Mouse (Mus musculus) midbrain, embryonic 13.5 days (tissue): ENCODE results near the gene Arpc1a. TPM values are rescaled to one million over a fixed set of nuclear protein-coding genes. Genes with fewer than 3 reads are reported as not detected.

Experiments
- ATAC-seq: fragments of 200-750 bp; cut with Nextera tagmentation; 2 replicates; pipeline ENCODE4 v1.8.0; 2017; ENCODE audit warnings: mild to moderate bottlenecking, moderate TSS enrichment, moderate library complexity
- H3K27ac ChIP-seq: fragments of 300-500 bp; sonication (generic); 2 replicates; pipeline ENCODE4 v1.5.1; 2015; ENCODE audit warnings: inconsistent platforms, mild to moderate bottlenecking, moderate library complexity
- H3K27me3 ChIP-seq: fragments of 300-500 bp; sonication (generic); 2 replicates; pipeline ENCODE4 v1.6.1; 2015; ENCODE audit warnings: mild to moderate bottlenecking, inconsistent platforms
- H3K36me3 ChIP-seq: fragments of 300-500 bp; sonication (generic); 2 replicates; pipeline ENCODE4 v1.6.1; 2015; ENCODE audit warnings: mild to moderate bottlenecking, inconsistent platforms
- H3K4me1 ChIP-seq: fragments of 300-500 bp; sonication (generic); replicated peaks from 2 replicates; pipeline ENCODE4 v1.6.1; 2015; ENCODE audit warnings: inconsistent platforms
- H3K4me2 ChIP-seq: fragments of 300-500 bp; sonication (generic); replicated peaks from 2 replicates; pipeline ENCODE4 v1.6.1; 2015; ENCODE audit warnings: moderate library complexity, mild to moderate bottlenecking, inconsistent platforms
- H3K4me3 ChIP-seq: fragments of 300-500 bp; sonication (generic); replicated peaks from 2 replicates; pipeline ENCODE4 v1.5.1; 2015; ENCODE audit warnings: mild to moderate bottlenecking, inconsistent platforms
- H3K9ac ChIP-seq: fragments of 300-500 bp; sonication (generic); replicated peaks from 2 replicates; pipeline ENCODE4 v1.6.1; 2015; ENCODE audit warnings: mild to moderate bottlenecking, inconsistent platforms
- H3K9me3 ChIP-seq: fragments of 300-500 bp; sonication (generic); 2 replicates; pipeline ENCODE4 v1.6.1; 2016; ENCODE audit warnings: mild to moderate bottlenecking, inconsistent platforms
- WGBS: fragments of 180-500 bp; shearing (Covaris S2); methylation state at CpG from one replicate; pipeline ENCODE4 v1.1.7; 2015; 5-methylcytosine and 5-hydroxymethylcytosine counted together
- polyA plus RNA-seq: library from polyadenylated mRNA; unstranded; fragments of >200 nt; fragmentation: Nextera tagmentation; extraction: Ambion mirVana; gene quantifications from 2 replicates; pipeline ENCODE4 v1.2.1, GENCODE M21; 2015

The Arpc1a gene
- polyA plus RNA-seq, 1 experiment from 2014 or later: 250 TPM

GRCm38 (mm10) chr5:145152690-145153089, 69.1 kb downstream of the Arpc1a start:
- WGBS: 93% methylated on average over 5 of the region's 5 CpGs
- no peaks in the 10 kb centered on the region for H3K4me1 ChIP-seq
- H3K36me3 ChIP-seq: peaks cover 94% of the 10 kb centered on the region
- ATAC-seq: no peak
- H3K4me2 ChIP-seq: no peak overlapping the region
- H3K9ac ChIP-seq: no peak overlapping the region
- H3K27ac ChIP-seq: no peak overlapping the region
- no peaks in the 10 kb centered on the region for H3K9me3 ChIP-seq
- H3K4me3 ChIP-seq: no peak overlapping the region
- H3K27me3 ChIP-seq: no peaks in the 10 kb centered on the region

Other genes starting within 250 kb of the Arpc1a start
- gene Smurf1, start 118.0 kb upstream of the Arpc1a start, polyA plus RNA-seq: 26.9 and 32.2 TPM in 2 replicates
- gene Gm4871, start 51.1 kb upstream of the Arpc1a start, polyA plus RNA-seq: not detected in 2 replicates
- not detected in 2 replicates for gene 1700018F24Rik, start 40.8 kb upstream of the Arpc1a start, polyA plus RNA-seq
- not detected in 2 replicates for gene Kpna7, start 200 bp downstream of the Arpc1a start, polyA plus RNA-seq
- 51.3 and 64.1 TPM in 2 replicates for gene Arpc1b, start 30.4 kb downstream of the Arpc1a start, polyA plus RNA-seq
- gene Pdap1, start 56.4 kb downstream of the Arpc1a start, polyA plus RNA-seq: 131 TPM in 2 replicates
- gene Bud31, start 56.5 kb downstream of the Arpc1a start, polyA plus RNA-seq: 228 and 231 TPM in 2 replicates
- 22.1 and 22.8 TPM in 2 replicates for gene Ptcd1, start 83.3 kb downstream of the Arpc1a start, polyA plus RNA-seq
- 57.2 and 58.9 TPM in 2 replicates for gene Cpsf4, start 83.4 kb downstream of the Arpc1a start, polyA plus RNA-seq
- 677 and 698 TPM in 2 replicates for gene Atp5j2, start 108.2 kb downstream of the Arpc1a start, polyA plus RNA-seq
- 13.8 and 15.0 TPM in 2 replicates for gene Zkscan14, start 118.0 kb downstream of the Arpc1a start, polyA plus RNA-seq
- 18.9 and 19.7 TPM in 2 replicates for gene Zkscan5, start 120.7 kb downstream of the Arpc1a start, polyA plus RNA-seq
- 38.7 and 40.9 TPM in 2 replicates for gene Zfp655, start 147.9 kb downstream of the Arpc1a start, polyA plus RNA-seq
- gene Zscan25, start 196.7 kb downstream of the Arpc1a start, polyA plus RNA-seq: 0.95 and 1.00 TPM in 2 replicates